Mouse (Mus musculus): Measurements from ENCODE around the gene Twnk. TPM values are rescaled to one million over a fixed set of nuclear protein-coding genes. Genes with fewer than 3 reads are reported as not detected.

The Twnk gene
- total and polyA plus RNA-seq, 2 experiments from 2014 or later: 7.5 to 8.2 TPM

- Histone ChIP-seq H3K27me3 (ENCODE audit: insufficient read depth, low read length) (no peaks in the 10 kb centered on the region), H3K4me3 (ENCODE audit: low read length) (no peak overlapping the region), H3K36me3 (ENCODE audit: insufficient read depth, low read length) (peaks cover 6% of the 10 kb centered on the region; the same call in 1 of the 2 replicates), H3K4me1 (ENCODE audit: insufficient read depth, low read length) (peaks cover 27% of the 10 kb centered on the region), H3K9ac (replicated peaks; ENCODE audit: low read length) (no peak overlapping the region), H3K4me2 (ENCODE audit: low read depth, low read length) (peak overlapping the region; percentile 17; the same call in 1 of the 2 replicates), H3K9me3 (ENCODE audit: low read length) (no peaks in the 10 kb centered on the region), H3K27ac (no peak overlapping the region)
- DNase-seq (ENCODE audit: low spot score): no peak
- WGBS: 64% methylated on average over 6 of the region's 6 CpGs
- no peak for TF ChIP-seq CTCF (IDR thresholded peaks at IDR 0.05; ENCODE audit: low read depth)
- no peak for ATAC-seq
These were observed 14.9 kb downstream of the Twnk start for GRCm38 (mm10) chr19:45020348-45020747.

- Histone ChIP-seq H3K27ac (no peak overlapping the region), H3K4me2 (ENCODE audit: low read depth, low read length) (no peak overlapping the region), H3K4me3 (ENCODE audit: low read length) (no peak overlapping the region), H3K36me3 (ENCODE audit: insufficient read depth, low read length) (peaks cover 17% of the 10 kb centered on the region), H3K9ac (replicated peaks; ENCODE audit: low read length) (peak overlapping the region; percentile 28; the same call in 1 of the 2 replicates), H3K4me1 (ENCODE audit: insufficient read depth, low read length) (peaks cover 17% of the 10 kb centered on the region), H3K27me3 (ENCODE audit: insufficient read depth, low read length) (no peaks in the 10 kb centered on the region), H3K9me3 (ENCODE audit: low read length) (no peaks in the 10 kb centered on the region)
- ATAC-seq: no peak
- no peak for DNase-seq (ENCODE audit: low spot score)
- no peak for TF ChIP-seq CTCF (IDR thresholded peaks at IDR 0.05; ENCODE audit: low read depth)
- WGBS: 89% methylated on average over 15 of the region's 15 CpGs
These were observed 15.9 kb downstream of the Twnk start for GRCm38 (mm10) chr19:45021362-45021761.

GRCm38 (mm10) chr19:45023993-45024392 lies 18.5 kb downstream of the Twnk start:
- Histone ChIP-seq H3K4me2 (ENCODE audit: low read depth, low read length) (no peak overlapping the region), H3K4me1 (ENCODE audit: insufficient read depth, low read length) (peaks cover 4% of the 10 kb centered on the region), H3K4me3 (ENCODE audit: low read length) (no peak overlapping the region), H3K27me3 (ENCODE audit: insufficient read depth, low read length) (no peaks in the 10 kb centered on the region), H3K9ac (replicated peaks; ENCODE audit: low read length) (no peak overlapping the region), H3K36me3 (ENCODE audit: insufficient read depth, low read length) (peaks cover 21% of the 10 kb centered on the region), H3K27ac (no peak overlapping the region), H3K9me3 (ENCODE audit: low read length) (no peaks in the 10 kb centered on the region)
- ATAC-seq (no peak), DNase-seq (ENCODE audit: low spot score) (no peak)
- 85% methylated on average over 11 of the region's 11 CpGs for WGBS
- no peak for TF ChIP-seq CTCF (IDR thresholded peaks at IDR 0.05; ENCODE audit: low read depth)

- Histone ChIP-seq H3K4me3 (ENCODE audit: low read length) (no peak overlapping the region), H3K27me3 (ENCODE audit: insufficient read depth, low read length) (no peaks in the 10 kb centered on the region), H3K9ac (replicated peaks; ENCODE audit: low read length) (no peak overlapping the region), H3K9me3 (ENCODE audit: low read length) (no peaks in the 10 kb centered on the region), H3K27ac (no peak overlapping the region), H3K36me3 (ENCODE audit: insufficient read depth, low read length) (peaks cover 21% of the 10 kb centered on the region), H3K4me1 (ENCODE audit: insufficient read depth, low read length) (no peaks in the 10 kb centered on the region; the same call in 1 of the 2 replicates), H3K4me2 (ENCODE audit: low read depth, low read length) (no peak overlapping the region)
- no peak for ATAC-seq
- no peak for DNase-seq (ENCODE audit: low spot score)
- TF ChIP-seq CTCF (IDR thresholded peaks at IDR 0.05; ENCODE audit: low read depth): no peak
- 79% methylated on average over 20 of the region's 20 CpGs for WGBS
These were observed 19.3 kb downstream of the Twnk start for GRCm38 (mm10) chr19:45024775-45025174.

GRCm38 (mm10) chr19:45025937-45026568 lies 20.6 kb downstream of the Twnk start:
- Histone ChIP-seq H3K9me3 (ENCODE audit: low read length) (no peaks in the 10 kb centered on the region), H3K4me1 (ENCODE audit: insufficient read depth, low read length) (peaks cover 8% of the 10 kb centered on the region), H3K36me3 (ENCODE audit: insufficient read depth, low read length) (peaks cover 21% of the 10 kb centered on the region), H3K4me2 (ENCODE audit: low read depth, low read length) (no peak overlapping the region), H3K4me3 (ENCODE audit: low read length) (no peak overlapping the region), H3K27ac (no peak overlapping the region), H3K9ac (replicated peaks; ENCODE audit: low read length) (no peak overlapping the region), H3K27me3 (ENCODE audit: insufficient read depth, low read length) (no peaks in the 10 kb centered on the region)
- no peak for ATAC-seq
- no peak for TF ChIP-seq CTCF (IDR thresholded peaks at IDR 0.05; ENCODE audit: low read depth)
- 91% methylated on average over 37 of the region's 37 CpGs for WGBS
- no peak for DNase-seq (ENCODE audit: low spot score)

GRCm38 (mm10) chr19:45026958-45027670 lies 21.7 kb downstream of the Twnk start:
- Histone ChIP-seq H3K9me3 (ENCODE audit: low read length) (no peaks in the 10 kb centered on the region), H3K27me3 (ENCODE audit: insufficient read depth, low read length) (no peaks in the 10 kb centered on the region), H3K9ac (replicated peaks; ENCODE audit: low read length) (no peak overlapping the region), H3K4me1 (ENCODE audit: insufficient read depth, low read length) (peaks cover 8% of the 10 kb centered on the region; the same call in 1 of the 2 replicates), H3K4me2 (ENCODE audit: low read depth, low read length) (no peak overlapping the region), H3K4me3 (ENCODE audit: low read length) (no peak overlapping the region), H3K27ac (no peak overlapping the region), H3K36me3 (ENCODE audit: insufficient read depth, low read length) (peaks cover 21% of the 10 kb centered on the region)
- no peak for ATAC-seq
- 79% methylated on average over 6 of the region's 6 CpGs for WGBS
- TF ChIP-seq CTCF (IDR thresholded peaks at IDR 0.05; ENCODE audit: low read depth): no peak
- DNase-seq (ENCODE audit: low spot score): no peak

- Histone ChIP-seq H3K9me3 (ENCODE audit: low read length) (no peaks in the 10 kb centered on the region), H3K4me3 (ENCODE audit: low read length) (no peak overlapping the region), H3K36me3 (ENCODE audit: insufficient read depth, low read length) (peaks cover 21% of the 10 kb centered on the region), H3K4me2 (ENCODE audit: low read depth, low read length) (no peak overlapping the region), H3K27ac (no peak overlapping the region), H3K4me1 (ENCODE audit: insufficient read depth, low read length) (peaks cover 8% of the 10 kb centered on the region; the same call in 1 of the 2 replicates), H3K27me3 (ENCODE audit: insufficient read depth, low read length) (no peaks in the 10 kb centered on the region), H3K9ac (replicated peaks; ENCODE audit: low read length) (no peak overlapping the region)
- ATAC-seq (no peak), DNase-seq (ENCODE audit: low spot score) (no peak)
- WGBS: 84% methylated on average over 6 of the region's 6 CpGs
- TF ChIP-seq CTCF (IDR thresholded peaks at IDR 0.05; ENCODE audit: low read depth): no peak
These were observed 22.4 kb downstream of the Twnk start for GRCm38 (mm10) chr19:45027848-45028247.
